Mouse (Mus musculus) stomach, embryonic 16.5 days (tissue): ENCODE measurements around the gene Cda. TPM values are rescaled to one million over a fixed set of nuclear protein-coding genes. Genes with fewer than 3 reads are reported as not detected.

ENCODE experiments used
- ATAC-seq: fragments of 200-750 bp; cut with Nextera tagmentation; 2 replicates; pipeline ENCODE4 v1.8.0; 2017; ENCODE audit warnings: moderate number of reproducible peaks, moderate TSS enrichment; ENCODE audit not compliant: insufficient read depth, low FRiP score
- H3K27ac ChIP-seq: fragments of 300-500 bp; sonication (generic); 2 replicates; pipeline ENCODE4 v1.5.1; 2014; ENCODE audit warnings: low read length
- H3K27me3 ChIP-seq: fragments of 300-500 bp; sonication (generic); 2 replicates; pipeline ENCODE4 v1.6.1; 2014; ENCODE audit warnings: low read length, control low read depth, mixed read lengths; ENCODE audit not compliant: control insufficient read depth, insufficient read depth
- H3K36me3 ChIP-seq: fragments of 300-500 bp; sonication (generic); 2 replicates; pipeline ENCODE4 v1.6.1; 2014; ENCODE audit warnings: low read length; ENCODE audit not compliant: control insufficient read depth, insufficient read depth
- H3K4me1 ChIP-seq: fragments of 300-500 bp; sonication (generic); 2 replicates; pipeline ENCODE4 v1.6.1; 2014; ENCODE audit warnings: low read length, control low read depth, mixed read lengths; ENCODE audit not compliant: control insufficient read depth, insufficient read depth
- H3K4me2 ChIP-seq: fragments of 300-500 bp; sonication (generic); 2 replicates; pipeline ENCODE4 v1.6.1; 2014; ENCODE audit warnings: low read depth, low read length, mixed read lengths
- H3K4me3 ChIP-seq: fragments of 300-500 bp; sonication (generic); replicated peaks from 2 replicates; pipeline ENCODE4 v1.5.1; 2014; ENCODE audit warnings: mild to moderate bottlenecking, low read length
- H3K9ac ChIP-seq: fragments of 300-500 bp; sonication (generic); 2 replicates; pipeline ENCODE4 v1.6.1; 2014; ENCODE audit warnings: low read length
- H3K9me3 ChIP-seq: fragments of 300-500 bp; sonication (generic); replicated peaks from 2 replicates; pipeline ENCODE4 v1.6.1; 2016; ENCODE audit warnings: low read length, control low read depth; ENCODE audit not compliant: control insufficient read depth
- WGBS: fragments of 180-500 bp; shearing (Covaris S2); extraction: QIAGEN DNeasy Blood & Tissue Kit; methylation state at CpG from one replicate; pipeline ENCODE4 v1.1.7; 2014; 5-methylcytosine and 5-hydroxymethylcytosine counted together
- polyA plus RNA-seq: library from polyadenylated mRNA; unstranded; fragments of >200 nt; fragmentation: Nextera tagmentation; extraction: Ambion mirVana; gene quantifications from 2 replicates; pipeline ENCODE4 v1.2.1, GENCODE M21; 2015

Cda gene
- polyA plus RNA-seq, 1 experiment from 2014 or later, result 14.9 TPM

- Histone ChIP-seq H3K27ac (no peak overlapping the region), H3K4me3 (no peak overlapping the region), H3K4me2 (no peak overlapping the region), H3K9ac (no peak overlapping the region), H3K4me1 (no peaks in the 10 kb centered on the region), H3K9me3 (no peaks in the 10 kb centered on the region), H3K36me3 (no peaks in the 10 kb centered on the region), H3K27me3 (no peaks in the 10 kb centered on the region)
- ATAC-seq, result no peak
- WGBS, result 84% methylated on average over 8 of the region's 8 CpGs
These were observed 11.7 kb downstream of the Cda start for GRCm38 (mm10) chr4:138356141-138356540.

GRCm38 (mm10) chr4:138355496-138355895, 12.3 kb downstream of the Cda start:
- Histone ChIP-seq H3K27ac (no peak overlapping the region), H3K4me2 (no peak overlapping the region), H3K4me3 (no peak overlapping the region), H3K4me1 (no peaks in the 10 kb centered on the region), H3K9me3 (no peaks in the 10 kb centered on the region), H3K27me3 (no peaks in the 10 kb centered on the region), H3K36me3 (no peaks in the 10 kb centered on the region), H3K9ac (no peak overlapping the region)
- no peak for ATAC-seq
- 73% methylated on average over 2 of the region's 2 CpGs for WGBS

- Histone ChIP-seq H3K27ac (no peak overlapping the region), H3K9ac (no peak overlapping the region), H3K4me3 (no peak overlapping the region), H3K27me3 (no peaks in the 10 kb centered on the region), H3K4me2 (no peak overlapping the region), H3K9me3 (no peaks in the 10 kb centered on the region), H3K4me1 (no peaks in the 10 kb centered on the region), H3K36me3 (no peaks in the 10 kb centered on the region)
- no peak for ATAC-seq
- WGBS, result 73% methylated on average over 10 of the region's 10 CpGs
These were observed 14.2 kb downstream of the Cda start for GRCm38 (mm10) chr4:138353438-138354171.

- Histone ChIP-seq H3K4me2 (no peak overlapping the region), H3K9ac (no peak overlapping the region), H3K27ac (no peak overlapping the region), H3K27me3 (no peaks in the 10 kb centered on the region), H3K36me3 (no peaks in the 10 kb centered on the region), H3K4me3 (no peak overlapping the region), H3K4me1 (no peaks in the 10 kb centered on the region), H3K9me3 (no peaks in the 10 kb centered on the region)
- WGBS, result 87% methylated on average over 6 of the region's 6 CpGs
- ATAC-seq, result no peak
These were observed 15.1 kb downstream of the Cda start for GRCm38 (mm10) chr4:138352692-138353091.

- Histone ChIP-seq H3K4me3 (no peak overlapping the region), H3K4me2 (no peak overlapping the region), H3K27me3 (no peaks in the 10 kb centered on the region), H3K9ac (no peak overlapping the region), H3K9me3 (no peaks in the 10 kb centered on the region), H3K27ac (no peak overlapping the region), H3K4me1 (no peaks in the 10 kb centered on the region), H3K36me3 (no peaks in the 10 kb centered on the region)
- 85% methylated on average over 5 of the region's 5 CpGs for WGBS
- no peak for ATAC-seq
These were observed 16.0 kb downstream of the Cda start for GRCm38 (mm10) chr4:138351821-138352220.

- H3K27ac ChIP-seq, result no peak overlapping the region
- H3K4me1 ChIP-seq, result no peaks in the 10 kb centered on the region
- H3K4me3 ChIP-seq, result no peak overlapping the region
- no peaks in the 10 kb centered on the region for H3K27me3 ChIP-seq
- H3K36me3 ChIP-seq, result no peaks in the 10 kb centered on the region
- H3K4me2 ChIP-seq, result no peak overlapping the region
- ATAC-seq, result no peak
- H3K9ac ChIP-seq, result no peak overlapping the region
- 74% methylated on average over 7 of the region's 7 CpGs for WGBS
- no peaks in the 10 kb centered on the region for H3K9me3 ChIP-seq
These were observed 19.1 kb downstream of the Cda start for GRCm38 (mm10) chr4:138348716-138349115.

GRCm38 (mm10) chr4:138347280-138347679, 20.5 kb downstream of the Cda start:
- no peak overlapping the region for H3K4me3 ChIP-seq
- H3K9me3 ChIP-seq, result no peaks in the 10 kb centered on the region
- ATAC-seq, result no peak
- 83% methylated on average over 1 of the region's 1 CpGs for WGBS
- no peaks in the 10 kb centered on the region for H3K36me3 ChIP-seq
- H3K4me1 ChIP-seq, result no peaks in the 10 kb centered on the region
- H3K4me2 ChIP-seq, result no peak overlapping the region
- H3K27me3 ChIP-seq, result no peaks in the 10 kb centered on the region
- H3K9ac ChIP-seq, result no peak overlapping the region
- H3K27ac ChIP-seq, result no peak overlapping the region

GRCm38 (mm10) chr4:138344891-138345545, 22.8 kb downstream of the Cda start:
- Histone ChIP-seq H3K9ac (no peak overlapping the region), H3K4me1 (no peaks in the 10 kb centered on the region), H3K27ac (no peak overlapping the region), H3K36me3 (no peaks in the 10 kb centered on the region), H3K9me3 (no peaks in the 10 kb centered on the region), H3K4me2 (no peak overlapping the region), H3K4me3 (no peak overlapping the region), H3K27me3 (no peaks in the 10 kb centered on the region)
- no peak for ATAC-seq
- WGBS, result 76% methylated on average over 9 of the region's 9 CpGs

- Histone ChIP-seq H3K27me3 (no peaks in the 10 kb centered on the region), H3K4me3 (no peak overlapping the region), H3K9me3 (no peaks in the 10 kb centered on the region), H3K4me2 (no peak overlapping the region), H3K27ac (peak overlapping the region; percentile 77), H3K9ac (no peak overlapping the region; the same call in 1 of the 2 replicates), H3K4me1 (no peaks in the 10 kb centered on the region), H3K36me3 (no peaks in the 10 kb centered on the region)
- WGBS, result 72% methylated on average over 10 of the region's 10 CpGs
- no peak for ATAC-seq
These were observed 24.4 kb downstream of the Cda start for GRCm38 (mm10) chr4:138343341-138343837.
